Mouse (Mus musculus) brain, embryonic 14.5 days (tissue): ENCODE results near the gene March11. TPM values are rescaled to one million over a fixed set of nuclear protein-coding genes. Genes with fewer than 3 reads are reported as not detected.

Source experiments
- DNase-seq: peaks from one replicate; pipeline ENCODE4 v3.0.0-alpha.2; 2011; ENCODE audit warnings: low read depth
- CTCF ChIP-seq: fragments of 200-500 bp; IDR thresholded peaks from 2 replicates; pipeline ENCODE4 v1.5.1; 2012; ENCODE audit warnings: inconsistent platforms, mild to moderate bottlenecking, moderate library complexity, borderline replicate concordance; ENCODE audit not compliant: insufficient read depth, insufficient read length; ENCODE audit errors: extremely low read depth
- POLR2A ChIP-seq: fragments of 200-500 bp; IDR thresholded peaks from 2 replicates; pipeline ENCODE4 v1.6.1; 2012; ENCODE audit warnings: mild to moderate bottlenecking, inconsistent platforms, borderline replicate concordance; ENCODE audit not compliant: poor library complexity, insufficient read depth, insufficient read length, severe bottlenecking; ENCODE audit errors: extremely low read depth
- polyA plus RNA-seq: library from polyadenylated mRNA; depleted of rRNA; stranded (reverse); fragments of >200 nt; gene quantifications from 2 replicates; pipeline ENCODE4 v1.2.3, GENCODE M21; 2012

March11 gene
- polyA plus RNA-seq, 1 experiment: 10.5 TPM

DNA sequence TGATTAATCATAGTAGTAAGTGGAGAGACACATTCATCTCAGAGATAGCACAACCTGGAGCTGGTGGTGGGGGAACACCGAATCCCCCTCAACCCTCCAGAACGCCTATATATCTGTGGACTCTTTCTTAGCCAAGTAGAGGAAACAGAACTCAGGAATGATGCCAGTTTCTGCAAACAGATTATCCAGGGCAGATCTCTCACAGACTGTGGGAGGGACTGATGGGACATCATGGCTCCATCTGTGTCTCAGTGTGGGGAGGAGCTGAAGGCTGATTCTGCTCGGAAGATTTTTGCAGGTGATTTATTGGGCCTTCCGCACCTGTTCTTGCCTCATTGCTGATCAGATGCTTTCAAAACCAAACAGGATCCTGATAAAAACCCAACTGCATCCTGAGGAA lies 29.5 kb downstream of the March11 start:
- TF ChIP-seq POLR2A (no peak), CTCF (no peak)

GRCm38 (mm10) chr15:26340490-26340889 lies 31.6 kb downstream of the March11 start:
- DNase-seq: no peak
- TF ChIP-seq CTCF (no peak), POLR2A (no peak)

More for the DNA sequence above, 29.5 kb downstream of the March11 start:
- DNase-seq: peak; percentile 47

- no peak for DNase-seq
- TF ChIP-seq POLR2A (no peak), CTCF (no peak)
Measured at GRCm38 (mm10) chr15:26340966-26341365, 32.1 kb downstream of the March11 start.

- TF ChIP-seq CTCF (no peak), POLR2A (no peak)
- DNase-seq: no peak
Measured at GRCm38 (mm10) chr15:26344329-26344728, 35.5 kb downstream of the March11 start.

DNA sequence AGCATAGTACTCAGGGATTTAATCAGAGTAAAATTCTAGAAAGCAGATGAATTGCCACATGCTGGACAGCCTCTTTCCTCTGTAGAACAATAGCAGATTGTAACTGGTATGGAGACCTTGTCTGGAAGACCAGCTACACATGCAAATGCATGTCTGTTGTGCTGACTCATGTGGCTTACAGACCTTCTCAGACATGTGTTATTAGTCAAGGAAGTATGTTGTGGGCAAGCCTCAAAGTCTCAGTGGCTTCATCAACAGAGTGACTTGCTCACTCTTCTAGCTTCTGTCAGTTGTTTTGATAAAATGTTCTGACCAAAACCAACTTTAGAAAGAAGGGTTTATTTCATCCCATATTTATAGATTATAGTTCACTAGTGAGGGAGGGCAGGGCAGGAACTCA lies 44.8 kb downstream of the March11 start:
- no peak for TF ChIP-seq POLR2A
- no peak for TF ChIP-seq CTCF
- DNase-seq: no peak

DNA sequence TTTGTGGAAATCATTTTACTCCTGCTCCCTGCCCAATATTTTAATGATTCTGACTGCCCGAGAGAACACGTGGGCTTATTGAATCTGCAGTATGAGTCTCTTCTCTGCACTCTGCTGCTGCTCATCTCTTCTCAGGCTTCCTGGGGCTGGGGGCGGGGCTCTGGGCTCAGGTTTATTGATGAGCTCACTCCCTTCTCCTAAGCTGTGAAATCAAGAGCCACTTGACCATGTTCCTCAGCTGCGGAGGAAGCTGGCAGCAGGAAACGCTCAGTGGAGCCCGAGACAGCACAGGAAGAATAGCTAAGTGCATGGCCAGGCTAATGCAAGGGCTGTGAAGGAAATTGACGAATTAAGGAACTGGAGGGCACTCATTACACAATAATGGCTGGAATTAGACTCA lies 56.5 kb downstream of the March11 start:
- peak; percentile 77 for DNase-seq
- TF ChIP-seq CTCF: no peak
- TF ChIP-seq POLR2A: no peak

- no peak for DNase-seq
- TF ChIP-seq POLR2A: no peak
- no peak for TF ChIP-seq CTCF
Measured at GRCm38 (mm10) chr15:26366511-26366910, 57.7 kb downstream of the March11 start.

- DNase-seq: peak; percentile 27
- TF ChIP-seq POLR2A (no peak), CTCF (no peak)
Measured at GRCm38 (mm10) chr15:26373759-26374158, 64.9 kb downstream of the March11 start.

GRCm38 (mm10) chr15:26374232-26374631 lies 65.4 kb downstream of the March11 start:
- DNase-seq: no peak

DNA sequence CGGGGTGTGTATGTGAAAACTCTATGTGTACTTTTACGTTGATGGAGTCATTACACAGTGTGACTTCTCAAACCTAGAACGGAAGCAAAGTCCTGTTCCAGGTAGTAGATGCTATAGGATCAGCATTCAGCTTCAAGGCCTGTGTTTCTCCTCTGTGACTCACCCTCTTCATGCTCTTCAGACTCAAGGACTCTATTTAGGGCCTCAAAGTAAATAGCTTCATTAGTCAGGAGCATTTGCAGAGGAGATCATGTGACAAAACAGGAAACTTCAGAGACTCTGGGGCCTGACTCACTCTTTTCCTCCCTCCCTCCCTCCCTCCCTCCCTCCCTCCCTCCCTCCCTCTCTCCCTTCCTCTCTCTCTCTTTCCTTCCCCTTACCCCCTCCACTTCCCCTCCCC lies 66.1 kb downstream of the March11 start:
- DNase-seq: no peak
- TF ChIP-seq POLR2A (no peak), CTCF (no peak)

More at GRCm38 (mm10) chr15:26374232-26374631, 65.4 kb downstream of the March11 start:
- no peak for TF ChIP-seq POLR2A
- TF ChIP-seq CTCF: no peak

- DNase-seq: no peak
- TF ChIP-seq CTCF (no peak), POLR2A (no peak)
Measured at GRCm38 (mm10) chr15:26377355-26377754, 68.5 kb downstream of the March11 start.

DNA sequence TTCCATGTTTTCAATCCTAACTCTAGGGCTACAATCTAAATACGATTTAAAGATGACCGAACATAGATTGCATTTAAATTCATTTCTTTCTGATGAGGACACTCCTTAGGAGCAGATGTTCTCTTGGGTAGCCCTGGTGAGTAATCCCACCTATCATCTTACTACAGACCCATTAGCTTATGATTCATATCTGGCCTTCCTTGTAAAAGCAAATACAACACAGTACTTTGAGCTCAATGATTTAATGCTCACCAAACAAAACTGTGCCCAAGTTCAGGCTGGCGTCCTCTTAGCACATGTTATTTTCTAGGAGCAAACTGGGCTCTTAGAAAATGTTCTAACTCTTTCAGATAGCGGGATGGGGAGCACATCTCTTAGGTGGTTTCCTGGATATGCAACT lies 70.0 kb downstream of the March11 start:
- TF ChIP-seq CTCF: no peak
- DNase-seq: no peak

DNA sequence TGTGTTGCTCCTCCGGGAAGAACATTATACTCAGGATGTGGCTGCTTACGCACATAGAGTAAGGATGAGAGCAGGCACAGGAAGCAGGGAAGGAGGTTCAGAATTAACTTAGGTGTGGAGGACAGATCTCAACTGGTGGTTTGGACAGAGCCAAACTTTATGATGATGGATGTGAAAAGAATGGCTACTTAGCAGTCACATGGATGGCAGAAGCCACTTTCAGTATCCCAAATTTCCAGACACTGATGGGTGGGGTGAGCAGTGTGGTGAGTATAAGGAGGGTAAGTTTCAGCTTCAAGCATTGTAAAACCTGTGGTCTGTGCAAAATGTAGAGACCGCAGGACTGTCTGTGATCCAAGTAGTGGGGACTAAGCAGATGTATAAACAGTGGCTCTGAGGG lies 71.0 kb downstream of the March11 start:
- DNase-seq: no peak
- TF ChIP-seq POLR2A: no peak
- no peak for TF ChIP-seq CTCF

DNA sequence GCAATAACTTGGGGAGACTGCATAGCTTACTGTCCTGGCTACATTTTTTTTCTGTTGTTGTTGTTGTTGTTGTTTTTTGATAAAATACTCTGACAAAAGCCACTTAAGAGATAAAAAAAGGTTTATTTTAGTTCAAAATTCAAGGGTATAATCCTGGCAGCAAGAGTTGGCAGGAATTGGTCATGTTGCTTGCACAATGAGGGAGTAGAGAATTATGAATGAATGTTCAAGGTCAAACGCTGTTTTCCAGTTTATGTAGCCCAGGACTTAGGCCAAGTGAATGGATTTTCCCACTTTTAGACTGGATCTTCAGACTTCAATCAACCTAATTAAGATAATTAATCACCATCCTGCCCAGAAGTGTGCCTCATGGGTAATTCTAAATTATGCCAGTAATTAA lies 72.0 kb downstream of the March11 start:
- DNase-seq: peak; percentile 27
- TF ChIP-seq CTCF (no peak), POLR2A (no peak)
